Mouse (Mus musculus) liver, embryonic 16.5 days (tissue): ENCODE results near the gene Fthl17a. TPM values are rescaled to one million over a fixed set of nuclear protein-coding genes. Genes with fewer than 3 reads are reported as not detected.

ENCODE experiments used
- ATAC-seq: fragments of 200-750 bp; cut with Nextera tagmentation; 2 replicates; pipeline ENCODE4 v1.8.0; 2017; ENCODE audit warnings: low read depth, mild to moderate bottlenecking, moderate number of reproducible peaks, moderate library complexity
- H3K27ac ChIP-seq: fragments of 300-500 bp; sonication (generic); 2 replicates; pipeline ENCODE4 v1.5.1; 2014; ENCODE audit warnings: mild to moderate bottlenecking, low read length
- H3K27me3 ChIP-seq: fragments of 300-500 bp; sonication (generic); 2 replicates; pipeline ENCODE4 v1.6.1; 2014; ENCODE audit warnings: low read depth, low read length, mixed read lengths; ENCODE audit not compliant: control insufficient read depth, insufficient read depth
- H3K36me3 ChIP-seq: fragments of 300-500 bp; sonication (generic); 2 replicates; pipeline ENCODE4 v1.6.1; 2014; ENCODE audit warnings: mild to moderate bottlenecking; ENCODE audit not compliant: control insufficient read depth, insufficient read depth
- H3K4me1 ChIP-seq: fragments of 300-500 bp; sonication (generic); 2 replicates; pipeline ENCODE4 v1.6.1; 2014; ENCODE audit warnings: low read depth, low read length, mixed read lengths; ENCODE audit not compliant: control insufficient read depth
- H3K4me2 ChIP-seq: fragments of 300-500 bp; sonication (generic); 2 replicates; pipeline ENCODE4 v1.6.1; 2014; ENCODE audit warnings: low read depth, low read length, mixed read lengths
- H3K4me3 ChIP-seq: fragments of 300-500 bp; sonication (generic); 2 replicates; pipeline ENCODE4 v1.5.1; 2014; ENCODE audit warnings: low read depth, mild to moderate bottlenecking, low read length
- H3K9ac ChIP-seq: fragments of 300-500 bp; sonication (generic); 2 replicates; pipeline ENCODE4 v1.6.1; 2014; ENCODE audit warnings: low read depth, low read length
- H3K9me3 ChIP-seq: fragments of 300-500 bp; sonication (generic); replicated peaks from 2 replicates; pipeline ENCODE4 v1.6.1; 2016; ENCODE audit warnings: low read length; ENCODE audit not compliant: control insufficient read depth
- WGBS: fragments of 180-500 bp; shearing (Covaris S2); extraction: QIAGEN DNeasy Blood & Tissue Kit; methylation state at CpG from one replicate; pipeline ENCODE4 v1.1.7; 2014; ENCODE audit not compliant: insufficient replicate concordance; 5-methylcytosine and 5-hydroxymethylcytosine counted together
- polyA plus RNA-seq: library from polyadenylated mRNA; unstranded; fragments of >200 nt; fragmentation: Nextera tagmentation; extraction: Ambion mirVana; gene quantifications from 2 replicates; pipeline ENCODE4 v1.2.1, GENCODE M21; 2015

The Fthl17a gene
- polyA plus RNA-seq, 1 experiment from 2014 or later, result not detected

GRCm38 (mm10) chrX:85319193-85319592 lies 69.7 kb downstream of the Fthl17a start:
- H3K4me3 ChIP-seq, result no peak overlapping the region
- H3K4me2 ChIP-seq, result no peak overlapping the region
- H3K4me1 ChIP-seq, result no peaks in the 10 kb centered on the region
- no peaks in the 10 kb centered on the region for H3K9me3 ChIP-seq
- H3K9ac ChIP-seq, result no peak overlapping the region
- H3K27ac ChIP-seq, result no peak overlapping the region
- 16% methylated on average over 1 of the region's 1 CpGs for WGBS
- ATAC-seq, result no peak
- no peaks in the 10 kb centered on the region for H3K36me3 ChIP-seq
- H3K27me3 ChIP-seq, result no peaks in the 10 kb centered on the region
